Mouse (Mus musculus): Measurements from ENCODE around the gene Olfr887.

The Olfr887 gene

GRCm38 (mm10) chr9:38083772-38084171 is at the start of gene Olfr887:
TSS of gene Olfr887 (plus strand) at chr9:38084072.
- DNase-seq (ENCODE audit: low read depth, low spot score), result no peak

- DNase-seq (ENCODE audit: low read depth, low spot score), result no peak
Observed at GRCm38 (mm10) chr9:38046255-38046654, 37.6 kb upstream of the Olfr887 start, which contains the start of gene Olfr884. TSS of gene Olfr884 (plus strand) at chr9:38046555.

GRCm38 (mm10) chr9:38061022-38061421 is 22.9 kb upstream of the Olfr887 start, which contains the start of gene Olfr885:
TSS of gene Olfr885 (plus strand) at chr9:38061322.
- DNase-seq (ENCODE audit: low read depth, low spot score), result no peak

- no peak for DNase-seq (ENCODE audit: low read depth, low spot score)
Observed at GRCm38 (mm10) chr9:38107828-38108227, 24.0 kb downstream of the Olfr887 start, which contains the start of gene Olfr888. TSS of gene Olfr888 (plus strand) at chr9:38108128.

- no peak for DNase-seq (ENCODE audit: low read depth, low spot score)
Observed at GRCm38 (mm10) chr9:38114898-38115297, 31.0 kb downstream of the Olfr887 start, which contains the start of gene Olfr889. TSS of gene Olfr889 (plus strand) at chr9:38115198.
